Mouse (Mus musculus): ENCODE data around the gene Astn2.

Astn2 gene

DNA sequence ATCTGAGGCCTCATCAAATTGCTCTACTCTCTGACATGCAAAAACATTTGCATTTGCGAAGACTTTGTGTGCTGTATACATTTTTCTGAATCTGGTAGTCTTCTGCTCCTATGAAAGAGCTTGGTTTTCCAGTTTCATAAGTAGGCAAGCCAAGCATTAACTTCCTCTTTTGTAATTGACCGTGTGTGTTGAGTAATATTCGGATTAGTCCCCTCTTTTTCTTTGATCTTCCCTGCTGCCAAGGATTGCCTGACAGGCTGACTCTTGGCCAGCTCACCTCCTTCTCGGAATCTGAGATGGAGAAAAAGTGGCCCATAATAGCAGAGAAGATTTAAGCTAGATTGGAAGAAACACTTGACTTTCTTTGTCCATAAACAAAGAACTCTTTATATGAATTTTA is 838.9 kb downstream of the Astn2 start:
- DNase-seq (ENCODE audit: low spot score in 2 of 2) = no peak

DNA sequence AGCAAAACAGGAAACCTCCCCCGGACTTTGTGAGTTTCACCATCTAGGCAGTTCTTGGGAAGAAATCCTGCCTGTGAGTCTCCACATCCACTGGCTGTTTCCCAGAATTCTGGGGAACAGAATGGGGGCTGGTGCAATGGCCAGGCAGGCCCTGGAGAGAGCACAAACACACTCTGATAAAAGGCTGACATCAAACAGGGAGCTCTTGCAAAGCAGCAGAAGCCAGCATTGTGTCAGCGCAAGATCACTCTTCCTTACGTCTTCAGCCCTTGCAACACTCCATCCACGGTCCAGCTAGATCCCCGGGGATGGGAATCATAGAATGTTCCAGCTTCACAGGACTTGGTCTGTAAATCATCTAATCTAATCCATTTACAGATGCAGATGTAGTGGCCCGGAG is 855.9 kb downstream of the Astn2 start:
- no peak for DNase-seq (ENCODE audit: low spot score in 2 of 2)

DNA sequence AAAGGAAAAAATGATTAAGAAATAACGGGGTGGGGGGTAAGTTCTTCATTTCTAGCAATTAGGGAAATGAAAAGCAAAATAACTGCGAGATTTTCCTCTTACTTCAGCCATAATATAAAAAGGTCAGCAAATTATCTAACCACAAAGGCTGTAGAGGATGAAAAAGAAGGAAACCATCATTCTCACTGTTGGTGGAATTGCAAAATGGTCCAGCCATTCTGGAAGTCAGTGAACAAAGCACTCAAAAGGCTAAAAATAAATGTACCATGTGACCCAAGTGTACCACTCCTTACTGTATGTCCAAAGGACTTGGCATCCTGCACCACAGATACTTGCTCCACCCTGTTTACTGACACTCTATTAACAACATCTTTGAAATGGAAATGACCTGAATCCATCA is 858.8 kb downstream of the Astn2 start:
- DNase-seq (ENCODE audit: low spot score in 2 of 2) = no peak

DNA sequence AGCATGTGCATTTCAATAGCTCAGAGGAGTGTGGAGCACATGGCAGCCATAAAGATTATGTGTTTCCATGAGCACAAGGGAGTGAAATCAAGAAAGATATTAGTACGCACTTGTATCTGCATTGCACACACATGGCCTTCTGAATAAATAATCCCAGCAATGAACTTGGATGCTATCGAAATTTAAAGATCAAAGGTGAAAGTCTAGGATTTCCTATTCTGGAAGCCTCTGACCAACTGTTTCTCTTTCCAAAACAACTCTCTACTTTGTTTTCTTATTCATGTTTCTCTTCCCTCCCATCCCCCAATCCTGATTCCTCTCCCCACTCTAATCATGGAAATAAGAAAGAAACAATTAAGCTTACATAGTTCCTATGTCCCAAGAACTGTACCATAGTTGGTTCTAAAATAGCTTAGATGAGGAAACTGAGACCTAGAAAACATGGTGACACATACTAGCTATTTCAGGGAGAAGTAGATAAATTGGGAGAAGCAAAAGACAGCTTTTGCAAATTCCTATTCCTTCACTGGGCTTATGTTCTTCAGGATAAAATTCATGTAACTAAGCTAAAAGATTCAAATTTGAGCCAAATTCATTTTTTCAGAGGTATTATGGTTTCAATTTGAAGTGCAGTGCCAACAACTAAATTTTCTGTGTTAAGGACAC is 872.2 kb downstream of the Astn2 start:
- no peak for DNase-seq (ENCODE audit: low spot score in 2 of 2)

DNA sequence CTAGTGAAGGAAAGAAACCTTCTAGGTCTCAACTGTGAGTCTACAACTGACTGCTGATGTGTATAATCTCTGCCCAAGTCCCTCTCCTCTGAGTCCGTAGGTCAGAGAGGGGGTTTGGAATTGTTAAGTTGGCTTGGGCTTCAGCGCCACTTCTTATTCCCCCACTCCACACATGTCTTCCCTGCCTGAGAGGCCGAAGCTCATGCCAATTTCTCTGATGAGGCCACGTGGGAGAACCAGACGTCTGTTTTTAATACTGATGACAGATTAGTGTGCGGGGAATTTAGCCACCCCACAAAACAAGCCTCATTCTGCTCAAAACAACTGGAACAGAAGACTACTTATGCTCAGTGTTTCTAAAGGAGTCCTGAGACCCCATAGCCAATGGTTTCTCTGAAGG is 872.8 kb downstream of the Astn2 start:
- no peak for DNase-seq (ENCODE audit: low spot score in 2 of 2)

DNA sequence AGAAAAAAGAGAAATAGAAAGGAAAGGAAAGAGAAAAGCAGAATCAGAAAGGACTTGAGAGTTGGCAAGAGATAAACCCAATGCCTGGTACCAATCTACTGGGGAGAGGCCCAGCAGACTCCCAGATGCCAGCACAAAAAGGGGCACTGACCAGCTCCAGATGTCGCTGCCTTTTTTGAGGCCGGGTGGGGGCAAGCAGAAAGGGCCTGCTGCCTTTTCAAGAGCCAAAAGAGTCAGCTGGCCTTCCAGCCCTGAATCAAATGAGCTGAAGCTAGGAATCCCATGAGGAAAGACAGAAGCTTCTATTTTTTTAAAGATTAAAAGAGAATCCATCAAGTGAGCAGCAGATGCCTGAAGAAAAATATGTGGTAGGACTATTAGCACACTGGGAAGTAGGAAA is 873.5 kb downstream of the Astn2 start:
- DNase-seq (ENCODE audit: low spot score in 2 of 2) = no peak

DNA sequence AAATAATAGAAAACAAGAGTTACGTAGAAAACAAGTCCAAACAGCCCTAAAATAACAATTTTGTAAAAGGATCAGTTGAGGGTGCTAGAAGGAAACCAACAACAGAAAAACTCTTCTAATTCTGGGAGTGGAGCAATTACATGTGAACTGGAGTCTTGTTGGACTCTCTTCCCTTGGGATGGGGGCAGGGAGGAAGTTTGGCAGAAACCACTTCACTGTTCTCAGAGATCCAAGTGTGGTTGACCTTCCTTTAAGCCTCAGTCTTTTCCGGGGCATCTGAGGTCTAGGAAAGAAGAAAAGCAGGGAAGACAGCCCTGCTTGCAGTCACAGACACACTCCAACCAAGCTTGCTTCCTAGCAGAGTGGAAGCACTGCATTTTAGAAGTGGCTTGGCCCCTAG is 896.3 kb downstream of the Astn2 start:
- no peak for DNase-seq (ENCODE audit: low spot score in 2 of 2)

DNA sequence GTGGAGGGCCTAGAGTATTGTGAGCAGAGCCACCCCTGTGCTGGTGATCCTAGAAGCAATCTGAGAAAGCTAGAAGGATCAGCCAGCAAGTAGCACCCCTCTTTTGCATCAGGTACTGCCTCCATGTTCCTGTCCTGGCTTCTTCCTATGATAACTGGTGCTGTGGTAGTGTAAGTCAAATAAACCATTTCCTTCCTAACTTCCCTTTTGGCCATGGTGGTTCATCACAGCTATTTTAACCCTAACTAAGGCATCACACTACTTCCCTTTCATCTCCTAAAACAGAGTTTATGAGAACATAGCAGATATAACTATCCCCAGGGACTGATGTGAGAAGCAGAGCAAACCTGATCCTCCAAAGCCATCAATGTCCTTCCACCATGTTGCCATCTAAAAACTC is 897.5 kb downstream of the Astn2 start:
- no peak for DNase-seq (ENCODE audit: low spot score in 2 of 2)

DNA sequence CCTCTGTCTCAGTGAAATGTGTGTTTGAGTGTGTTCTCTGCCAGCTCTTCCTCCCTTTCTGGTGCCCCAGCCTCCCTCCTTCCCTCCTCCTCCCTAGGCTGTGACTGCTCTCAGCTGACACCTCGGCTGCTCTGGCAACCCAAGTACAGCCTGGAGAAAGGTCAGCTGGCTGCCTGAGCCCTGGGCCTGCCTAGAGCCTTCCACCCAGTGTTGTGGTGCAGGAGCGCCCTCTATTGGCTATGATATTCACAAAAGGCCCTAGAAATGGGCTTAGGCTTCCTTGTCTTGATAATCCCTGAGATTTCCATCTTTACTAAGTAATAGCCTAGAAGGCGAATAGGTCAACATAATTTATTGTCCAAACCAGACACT is 908.0 kb downstream of the Astn2 start:
- DNase-seq (ENCODE audit: low spot score in 2 of 2) = peak in 1 of 2 experiments; percentile 9

DNA sequence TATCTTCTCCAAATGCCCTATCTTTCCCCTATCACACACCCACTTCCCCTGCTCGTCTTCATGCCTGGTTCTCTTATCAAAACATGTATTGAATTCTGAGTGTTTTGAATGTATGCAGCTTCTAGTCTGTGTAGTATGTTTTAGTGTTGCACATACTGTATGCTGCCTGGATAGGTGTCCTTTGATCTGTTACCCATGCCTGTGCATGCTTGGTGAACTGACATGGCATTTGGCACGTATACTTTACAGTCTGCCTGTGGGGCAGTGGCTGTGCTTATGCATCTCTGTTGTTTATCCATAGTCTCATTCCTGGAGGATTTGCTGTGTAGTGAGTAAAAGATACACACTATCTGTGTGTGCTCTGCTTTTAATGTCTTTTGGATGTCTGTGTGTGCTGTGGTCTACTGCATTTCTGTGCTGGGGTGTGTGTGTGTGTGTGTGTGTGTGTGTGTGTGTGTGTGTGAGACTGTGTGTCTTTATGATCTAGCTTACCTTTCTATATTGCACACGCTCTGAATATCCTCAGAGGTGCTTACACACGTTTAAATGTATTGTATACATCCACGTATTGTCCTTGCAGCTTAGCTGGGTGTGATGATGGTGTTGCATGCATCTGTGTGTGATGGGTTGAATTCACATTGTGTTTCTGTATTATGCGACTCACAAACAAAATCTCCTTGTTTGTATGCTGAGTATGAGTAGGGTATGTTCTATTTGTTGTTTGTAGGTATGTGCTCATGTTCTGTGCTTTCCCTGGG is 908.5 kb downstream of the Astn2 start:
- no peak for DNase-seq (ENCODE audit: low spot score in 2 of 2)

DNA sequence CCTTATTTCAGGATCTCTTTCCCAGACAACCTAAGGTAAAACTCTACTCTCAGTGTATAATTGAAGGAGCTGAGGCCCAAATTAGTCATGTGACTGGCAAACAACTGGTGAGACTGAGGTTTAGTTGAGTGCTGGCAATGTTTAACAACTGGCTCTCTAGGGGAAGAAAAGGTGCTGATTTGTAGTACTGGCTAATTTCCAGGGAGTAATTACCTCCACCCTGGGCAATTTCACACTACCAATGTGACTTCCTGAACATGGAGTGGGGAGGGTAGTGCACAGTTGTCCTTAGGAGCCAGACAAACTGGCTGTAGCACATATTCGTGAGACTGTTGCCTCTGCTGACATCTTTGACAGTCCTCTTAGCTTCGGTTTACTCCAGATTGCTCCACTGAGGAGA is 912.9 kb downstream of the Astn2 start:
- no peak for DNase-seq (ENCODE audit: low spot score in 2 of 2)

DNA sequence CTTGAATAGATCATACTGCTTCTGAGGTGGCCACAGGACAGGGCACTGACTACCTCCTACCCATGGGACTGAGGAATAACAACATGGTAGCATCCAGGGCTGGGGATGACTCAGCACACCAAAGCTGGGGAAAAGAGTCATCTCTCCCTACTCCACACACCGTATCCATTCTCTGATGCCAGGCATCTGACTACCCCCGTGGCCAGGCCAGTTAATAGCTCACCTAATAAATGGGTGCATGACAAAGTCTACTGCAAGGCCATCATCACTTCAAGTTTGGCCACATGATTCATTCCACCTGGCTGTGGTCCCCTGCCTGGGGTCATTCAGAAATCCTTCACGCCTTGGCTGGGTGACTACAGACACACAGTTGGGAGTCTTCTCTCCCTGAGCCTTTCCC is 914.7 kb downstream of the Astn2 start:
- no peak for DNase-seq (ENCODE audit: low spot score in 2 of 2)

DNA sequence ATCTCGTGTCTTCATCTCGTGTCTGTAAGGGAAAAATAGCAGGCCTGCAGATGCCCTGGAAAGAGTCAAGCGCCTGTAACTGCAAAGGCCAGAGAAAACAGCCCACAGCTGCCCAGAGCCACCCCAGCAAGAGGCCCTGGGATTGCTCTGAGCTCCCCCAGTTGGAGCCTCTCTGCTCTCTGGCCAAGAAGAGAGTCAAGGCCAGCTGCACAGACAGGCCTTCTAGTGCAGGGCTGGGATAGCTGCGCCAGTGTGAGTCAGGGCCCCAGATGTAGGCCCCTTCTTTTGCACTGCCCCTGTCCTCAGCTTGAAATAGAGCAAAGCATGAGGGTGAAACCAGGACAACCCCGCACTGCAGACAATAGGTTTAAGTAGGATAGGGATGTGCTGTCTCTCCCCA is 922.8 kb downstream of the Astn2 start:
- no peak for DNase-seq (ENCODE audit: low spot score in 2 of 2)

DNA sequence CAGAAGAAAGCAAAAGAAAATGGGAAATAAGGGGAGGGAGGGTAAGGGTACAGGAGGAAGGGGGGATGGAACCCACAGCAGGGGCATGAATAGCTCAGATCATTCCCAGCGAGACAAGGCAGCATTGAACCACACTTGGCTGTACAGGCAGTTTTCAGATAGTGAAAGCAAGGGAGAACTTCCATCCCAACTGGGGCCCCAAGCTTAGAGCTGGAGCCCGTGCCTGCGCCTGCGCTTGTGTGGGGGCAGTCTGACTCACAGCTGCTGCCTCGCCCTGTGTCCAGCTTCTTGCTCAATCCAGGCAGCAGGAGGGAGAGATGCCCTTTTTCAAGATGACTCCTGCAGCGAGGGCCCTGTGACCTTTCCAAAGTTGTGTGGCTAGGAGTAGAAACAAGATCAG is 927.3 kb downstream of the Astn2 start:
- DNase-seq (ENCODE audit: low spot score in 2 of 2) = no peak

DNA sequence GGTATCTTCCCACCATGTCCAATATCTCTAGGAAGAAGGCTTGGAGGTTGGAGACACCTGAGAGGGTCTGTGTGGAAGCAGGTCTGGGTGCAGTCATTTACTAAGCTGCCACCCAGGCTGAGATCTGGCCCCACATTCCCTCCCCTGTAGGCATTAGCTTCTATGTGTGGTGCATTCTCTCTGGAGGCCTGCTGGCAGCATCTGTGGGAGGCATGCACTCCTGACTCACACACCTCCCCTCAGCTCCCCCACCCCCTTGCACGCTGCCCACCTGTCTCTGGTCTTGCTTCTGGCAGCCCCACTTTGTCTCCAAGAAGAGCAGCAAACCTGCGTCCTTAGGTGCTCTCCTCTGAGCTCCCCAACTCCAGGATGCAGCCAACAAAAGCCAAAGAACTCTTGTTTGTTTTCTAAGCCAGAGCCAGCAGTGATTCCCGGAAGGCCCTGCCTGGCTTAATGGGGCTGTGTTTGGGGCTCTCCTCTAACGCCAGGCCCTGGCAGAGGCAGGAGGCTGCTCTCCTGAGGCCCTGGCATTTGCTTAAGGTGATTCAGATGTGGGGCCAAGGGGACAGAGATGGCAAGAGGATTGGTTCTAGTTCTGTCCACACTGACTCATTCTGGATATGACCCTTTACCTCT is 928.4 kb downstream of the Astn2 start:
- no peak for DNase-seq (ENCODE audit: low spot score in 2 of 2)

DNA sequence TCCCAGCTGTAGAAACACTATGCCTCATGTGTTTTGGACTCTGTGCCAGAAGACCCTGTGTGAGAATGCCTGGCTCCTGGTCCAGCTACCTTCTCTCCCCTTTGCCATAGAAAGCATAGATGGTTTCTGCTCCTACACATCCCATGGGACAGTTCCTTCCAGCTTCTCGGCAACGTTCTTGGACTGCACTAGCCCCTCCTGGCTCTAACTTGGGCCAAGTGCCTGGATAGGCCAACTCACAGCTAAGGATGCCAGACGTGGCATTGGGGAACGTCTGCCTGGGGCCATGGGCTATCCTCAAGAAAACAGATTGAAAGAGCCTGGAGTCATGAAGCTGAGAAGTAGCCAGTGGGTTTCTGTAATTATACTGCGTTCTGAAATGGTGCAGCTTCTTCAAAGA is 931.3 kb downstream of the Astn2 start:
- no peak for DNase-seq (ENCODE audit: low spot score in 2 of 2)

DNA sequence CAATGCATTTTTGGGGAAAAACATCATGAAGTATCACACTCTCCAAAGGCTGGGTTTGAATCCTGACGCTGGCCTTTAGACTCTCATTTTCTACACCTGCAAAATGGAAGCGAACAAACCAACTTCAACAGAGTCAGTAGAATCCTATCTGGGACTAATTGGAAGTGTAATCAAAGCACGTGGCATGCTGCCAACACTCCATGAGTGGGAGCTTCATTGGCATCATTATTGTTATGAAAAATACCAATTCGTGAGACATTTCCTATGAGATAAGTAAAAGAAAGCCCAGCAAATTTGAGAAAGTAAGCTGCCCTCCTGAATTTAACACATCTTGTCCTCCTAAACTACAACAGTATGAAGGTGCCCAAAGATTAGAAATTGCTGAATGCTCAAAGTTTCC is 955.2 kb downstream of the Astn2 start:
- DNase-seq (ENCODE audit: low spot score in 2 of 2) = no peak

DNA sequence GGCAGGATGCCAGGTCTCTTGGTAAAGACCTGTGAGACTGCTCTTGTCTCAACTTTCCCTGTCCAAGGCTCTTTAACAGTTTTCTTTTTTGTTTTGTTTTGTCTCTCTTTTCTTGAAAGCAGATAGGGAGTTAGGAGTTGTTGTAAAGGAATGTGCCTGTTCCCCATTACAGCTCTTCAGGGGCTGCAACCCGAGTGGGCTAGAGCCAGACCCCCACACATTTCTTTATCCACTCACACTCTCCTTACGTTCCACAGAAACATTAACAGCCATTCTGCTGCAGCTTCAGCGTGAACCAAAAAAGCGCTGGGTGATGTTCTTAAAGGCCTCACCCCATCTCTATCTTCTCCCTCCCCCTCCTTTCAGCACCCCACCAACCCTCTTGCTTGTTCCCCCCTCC is 962.7 kb downstream of the Astn2 start:
- DNase-seq (ENCODE audit: low spot score in 2 of 2) = no peak

DNA sequence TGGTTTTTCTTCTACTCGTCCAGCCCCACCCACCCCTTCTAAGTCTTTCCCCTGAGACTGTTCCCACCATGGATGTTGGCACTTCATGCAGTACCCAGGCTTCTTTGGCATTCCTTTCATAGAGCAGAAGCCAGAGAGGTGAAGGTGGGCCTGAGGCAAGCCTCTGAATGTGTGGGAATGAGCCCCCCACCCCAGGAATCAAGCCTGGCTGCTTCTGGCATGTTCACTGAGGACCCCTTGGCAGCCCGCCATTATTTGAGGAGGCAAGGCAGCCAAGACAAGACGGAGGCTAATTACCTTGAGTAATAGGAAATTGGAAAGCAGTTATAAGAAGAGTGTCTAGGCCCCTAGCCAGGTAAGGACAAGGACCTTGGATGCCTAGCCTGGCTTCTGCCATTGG is 973.6 kb downstream of the Astn2 start:
- no peak for DNase-seq (ENCODE audit: low spot score in 2 of 2)

DNA sequence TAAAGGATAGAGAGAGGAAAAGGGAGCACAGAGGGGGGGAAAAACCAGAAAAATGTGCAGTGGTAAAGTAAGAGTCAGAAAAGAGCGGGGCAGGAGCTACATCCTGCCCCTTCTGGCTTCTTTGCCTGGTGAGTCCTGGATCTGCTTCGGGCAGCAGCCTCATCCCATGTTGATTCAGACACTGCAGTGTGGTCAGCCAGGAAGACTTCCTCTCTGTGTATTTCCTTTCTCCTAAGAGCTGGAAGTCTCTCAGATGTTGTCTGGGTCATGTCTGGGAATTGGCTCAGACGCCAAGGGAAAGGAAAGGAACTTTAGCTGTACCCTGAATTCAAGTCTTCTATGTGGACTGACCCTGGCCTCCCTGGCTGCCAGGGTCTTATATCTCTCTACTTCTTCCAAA is 976.9 kb downstream of the Astn2 start:
- DNase-seq (ENCODE audit: low spot score in 2 of 2) = no peak

DNA sequence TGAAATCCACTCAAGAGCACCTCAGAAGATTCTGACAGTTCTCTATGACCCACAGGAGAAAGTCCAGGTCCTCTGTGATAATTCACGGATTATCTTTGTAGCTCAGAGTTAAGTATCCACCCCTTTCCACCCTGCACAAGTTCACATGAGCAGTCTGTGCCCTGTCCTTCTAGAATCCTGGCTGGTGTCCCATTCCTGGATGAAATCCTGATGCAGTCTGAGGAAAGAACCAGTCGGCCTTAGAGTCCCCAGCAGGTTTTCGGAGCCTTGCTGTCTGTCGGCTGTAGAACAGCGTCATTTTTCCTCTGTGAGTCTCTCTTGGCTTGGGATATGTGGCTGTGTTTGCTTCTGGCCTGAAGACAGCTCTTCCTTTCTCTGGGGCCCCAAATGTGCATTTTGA is 978.0 kb downstream of the Astn2 start:
- no peak for DNase-seq (ENCODE audit: low spot score in 2 of 2)

DNA sequence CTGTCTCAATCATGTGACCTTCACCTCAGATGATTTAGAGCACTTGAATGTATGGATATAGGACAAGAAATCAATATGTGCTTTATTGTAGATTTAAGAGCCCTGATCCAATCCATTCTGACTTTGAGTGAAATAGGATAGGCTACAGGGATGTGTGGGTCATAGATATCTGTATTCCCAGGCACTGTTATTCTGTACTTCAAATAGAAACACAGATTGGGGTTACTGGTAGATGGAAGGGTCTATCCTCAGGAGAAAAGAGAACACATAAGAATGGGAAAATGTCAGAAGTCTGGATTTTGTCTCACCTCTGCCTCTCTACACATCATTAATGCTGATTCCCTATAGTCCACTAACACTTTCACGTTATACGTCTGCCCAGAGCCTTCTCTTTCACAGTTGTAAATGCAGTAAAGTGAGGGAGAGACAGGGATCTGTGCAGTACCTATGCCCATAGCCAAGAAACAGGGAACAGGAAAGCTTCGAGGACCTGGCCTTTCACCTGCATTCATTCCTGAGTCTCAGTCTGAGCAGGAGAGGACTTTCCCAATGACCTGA is 981.3 kb downstream of the Astn2 start:
- no peak for DNase-seq (ENCODE audit: low spot score in 2 of 2)

DNA sequence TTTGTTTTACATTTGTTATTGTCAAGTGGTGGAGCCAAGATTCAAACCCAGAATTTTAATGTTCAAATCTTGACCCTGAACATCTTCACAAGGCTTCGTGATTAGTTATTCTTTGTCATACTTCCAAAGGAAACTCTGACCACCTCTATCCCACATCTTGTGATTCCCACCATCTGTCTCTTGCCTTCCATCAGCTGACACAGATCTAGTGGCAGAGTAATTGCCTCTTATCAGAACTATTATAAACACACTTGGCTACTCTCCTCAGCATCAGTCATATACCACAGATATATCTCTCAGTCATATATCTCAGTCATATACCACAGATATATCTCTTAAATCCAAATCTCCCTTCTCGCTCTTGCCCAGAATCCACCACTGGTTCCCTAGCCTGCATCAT is 983.1 kb downstream of the Astn2 start:
- no peak for DNase-seq (ENCODE audit: low spot score in 2 of 2)

Measured in thymus, postnatal 10 days (tissue).